Mouse (Mus musculus) heart, embryonic 10.5 days (tissue): ENCODE data around the gene Runx3. TPM values are rescaled to one million over a fixed set of nuclear protein-coding genes. Genes with fewer than 3 reads are reported as not detected.

Source experiments
- DNase-seq: peaks from one replicate; pipeline ENCODE4 v3.0.0-alpha.2; 2017; ENCODE audit warnings: low spot score
- H3K27ac ChIP-seq: fragments of 300-500 bp; sonication (generic); 2 replicates; pipeline ENCODE4 v1.5.1; 2016; ENCODE audit warnings: mild to moderate bottlenecking
- H3K27me3 ChIP-seq: fragments of 300-500 bp; sonication (generic); 2 replicates; pipeline ENCODE4 v1.6.1; 2016; ENCODE audit warnings: mild to moderate bottlenecking; ENCODE audit not compliant: poor library complexity, insufficient read depth, severe bottlenecking
- H3K36me3 ChIP-seq: fragments of 300-500 bp; sonication (generic); 2 replicates; pipeline ENCODE4 v1.6.1; 2016; ENCODE audit warnings: mild to moderate bottlenecking, moderate library complexity
- H3K4me1 ChIP-seq: fragments of 300-500 bp; sonication (generic); 2 replicates; pipeline ENCODE4 v1.6.1; 2016; ENCODE audit warnings: mild to moderate bottlenecking
- H3K4me3 ChIP-seq: fragments of 300-500 bp; sonication (generic); 2 replicates; pipeline ENCODE4 v1.5.1; 2016; ENCODE audit warnings: mild to moderate bottlenecking, moderate library complexity
- H3K9me3 ChIP-seq: fragments of 300-500 bp; sonication (generic); 2 replicates; pipeline ENCODE4 v1.6.1; 2016; ENCODE audit warnings: mild to moderate bottlenecking, moderate library complexity
- WGBS: fragments of 180-500 bp; shearing (Covaris S2); methylation state at CpG from one replicate; pipeline ENCODE4 v1.1.7; 2016; 5-methylcytosine and 5-hydroxymethylcytosine counted together
- polyA plus RNA-seq: library from polyadenylated mRNA; unstranded; fragments of >200 nt; fragmentation: Nextera tagmentation; extraction: Ambion mirVana; gene quantifications from 2 replicates; pipeline ENCODE4 v1.2.1, GENCODE M21; 2016

Runx3 gene
- polyA plus RNA-seq, 1 experiment from 2014 or later, result 0.05 TPM

GRCm38 (mm10) chr4:135140647-135141515 lies 20.4 kb downstream of the Runx3 start:
- DNase-seq, result no peak
- Histone ChIP-seq H3K27ac (no peak overlapping the region), H3K4me3 (peak overlapping the region; percentile 31)

GRCm38 (mm10) chr4:135141720-135142119 lies 21.3 kb downstream of the Runx3 start:
- 0 out of 2 replicates have a peak overlapping the region, but pooled peaks have one; percentile 2 for H3K4me3 ChIP-seq
- H3K27ac ChIP-seq, result no peak overlapping the region
- H3K27me3 ChIP-seq, result peaks cover 100% of the 10 kb centered on the region
- peaks cover 18% of the 10 kb centered on the region; the same call in 1 of the 2 replicates for H3K4me1 ChIP-seq
- DNase-seq, result no peak
- no peaks in the 10 kb centered on the region for H3K36me3 ChIP-seq
- WGBS, result 7% methylated on average over 13 of the region's 13 CpGs
- H3K9me3 ChIP-seq, result no peaks in the 10 kb centered on the region

More at GRCm38 (mm10) chr4:135140647-135141515, 20.4 kb downstream of the Runx3 start:
- under 1% methylated on average over 25 of the region's 25 CpGs for WGBS
- H3K27me3 ChIP-seq, result peaks cover 100% of the 10 kb centered on the region
- H3K36me3 ChIP-seq, result no peaks in the 10 kb centered on the region
- H3K4me1 ChIP-seq, result peaks cover 14% of the 10 kb centered on the region; the same call in 1 of the 2 replicates
- H3K9me3 ChIP-seq, result no peaks in the 10 kb centered on the region

DNA sequence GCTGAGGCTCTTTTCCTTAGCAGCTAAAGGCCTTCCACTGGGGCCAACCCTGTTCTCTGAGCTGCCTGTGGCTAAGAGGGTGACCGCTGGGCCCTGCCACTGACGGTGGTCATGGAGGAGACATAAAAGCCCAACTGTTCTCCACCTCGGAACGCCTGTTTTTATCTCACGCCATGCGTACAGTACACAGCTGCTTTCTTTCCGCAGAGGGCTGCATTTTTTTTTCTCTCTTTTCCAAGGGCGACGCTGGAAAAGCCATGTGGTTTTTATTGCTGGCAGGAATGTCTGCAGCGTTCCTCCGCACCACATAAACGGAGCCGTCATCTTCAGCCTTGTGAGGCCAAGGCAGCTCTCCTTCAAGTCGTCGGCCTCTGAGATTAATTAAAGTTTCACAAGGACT lies 26.3 kb downstream of the Runx3 start:
- peaks cover 19% of the 10 kb centered on the region; the same call in 1 of the 2 replicates for H3K4me1 ChIP-seq
- no peak overlapping the region for H3K4me3 ChIP-seq
- no peak overlapping the region for H3K27ac ChIP-seq

GRCm38 (mm10) chr4:135148660-135149059 lies 28.2 kb downstream of the Runx3 start:
- Histone ChIP-seq H3K9me3 (no peaks in the 10 kb centered on the region), H3K36me3 (no peaks in the 10 kb centered on the region), H3K4me3 (no peak overlapping the region), H3K27ac (no peak overlapping the region), H3K4me1 (peaks cover 32% of the 10 kb centered on the region), H3K27me3 (peaks cover 100% of the 10 kb centered on the region)
- DNase-seq, result no peak
- WGBS, result 7% methylated on average over 7 of the region's 7 CpGs

More for the DNA sequence above, 26.3 kb downstream of the Runx3 start:
- 19% methylated on average over 15 of the region's 15 CpGs for WGBS
- Histone ChIP-seq H3K27me3 (peaks cover 100% of the 10 kb centered on the region), H3K36me3 (no peaks in the 10 kb centered on the region), H3K9me3 (no peaks in the 10 kb centered on the region)
- no peak for DNase-seq

DNA sequence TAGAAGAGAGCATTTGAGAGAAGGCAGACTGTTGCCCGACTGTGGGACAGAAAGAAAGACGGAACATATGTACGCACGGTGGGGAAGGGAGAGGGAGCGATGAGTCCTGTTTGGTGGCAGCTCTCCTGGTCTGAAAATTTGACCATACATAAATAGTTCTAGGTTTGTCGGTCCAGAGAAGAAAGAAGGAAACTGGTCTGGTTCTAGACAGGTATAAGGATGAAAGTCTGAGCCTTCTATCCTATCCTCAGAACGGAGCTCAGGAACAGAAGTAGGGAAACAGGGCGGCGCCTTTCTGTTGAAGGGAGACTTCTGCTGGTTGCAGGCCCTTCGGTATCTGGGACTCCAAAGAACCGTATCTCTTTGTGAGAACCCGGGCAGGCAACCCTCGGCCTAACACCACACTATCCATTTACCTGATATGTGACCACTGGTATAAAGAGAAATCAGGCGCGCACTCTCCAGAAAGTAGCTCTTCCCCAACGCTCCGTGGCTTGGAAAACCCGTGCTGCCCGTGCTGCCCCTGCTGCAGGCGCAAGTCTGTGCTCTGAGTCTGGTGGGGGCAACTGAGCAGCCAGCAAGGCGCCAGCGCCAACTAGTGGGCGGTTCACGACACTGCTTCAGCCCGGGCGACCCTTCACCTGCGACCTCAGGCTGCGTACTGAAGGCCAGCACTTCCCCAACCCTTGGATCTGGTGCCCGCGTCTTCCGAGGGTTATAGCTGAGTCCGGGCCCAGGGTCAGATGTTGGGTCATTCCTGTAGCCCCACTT lies 29.8 kb downstream of the Runx3 start:
- peaks cover 37% of the 10 kb centered on the region for H3K4me1 ChIP-seq
- no peak overlapping the region for H3K27ac ChIP-seq
- H3K27me3 ChIP-seq, result peaks cover 99% of the 10 kb centered on the region
- peak overlapping the region; percentile 31 for H3K4me3 ChIP-seq
- no peaks in the 10 kb centered on the region for H3K36me3 ChIP-seq
- DNase-seq, result peak; percentile 86
- H3K9me3 ChIP-seq, result no peaks in the 10 kb centered on the region
- WGBS, result 2% methylated on average over 32 of the region's 32 CpGs

DNA sequence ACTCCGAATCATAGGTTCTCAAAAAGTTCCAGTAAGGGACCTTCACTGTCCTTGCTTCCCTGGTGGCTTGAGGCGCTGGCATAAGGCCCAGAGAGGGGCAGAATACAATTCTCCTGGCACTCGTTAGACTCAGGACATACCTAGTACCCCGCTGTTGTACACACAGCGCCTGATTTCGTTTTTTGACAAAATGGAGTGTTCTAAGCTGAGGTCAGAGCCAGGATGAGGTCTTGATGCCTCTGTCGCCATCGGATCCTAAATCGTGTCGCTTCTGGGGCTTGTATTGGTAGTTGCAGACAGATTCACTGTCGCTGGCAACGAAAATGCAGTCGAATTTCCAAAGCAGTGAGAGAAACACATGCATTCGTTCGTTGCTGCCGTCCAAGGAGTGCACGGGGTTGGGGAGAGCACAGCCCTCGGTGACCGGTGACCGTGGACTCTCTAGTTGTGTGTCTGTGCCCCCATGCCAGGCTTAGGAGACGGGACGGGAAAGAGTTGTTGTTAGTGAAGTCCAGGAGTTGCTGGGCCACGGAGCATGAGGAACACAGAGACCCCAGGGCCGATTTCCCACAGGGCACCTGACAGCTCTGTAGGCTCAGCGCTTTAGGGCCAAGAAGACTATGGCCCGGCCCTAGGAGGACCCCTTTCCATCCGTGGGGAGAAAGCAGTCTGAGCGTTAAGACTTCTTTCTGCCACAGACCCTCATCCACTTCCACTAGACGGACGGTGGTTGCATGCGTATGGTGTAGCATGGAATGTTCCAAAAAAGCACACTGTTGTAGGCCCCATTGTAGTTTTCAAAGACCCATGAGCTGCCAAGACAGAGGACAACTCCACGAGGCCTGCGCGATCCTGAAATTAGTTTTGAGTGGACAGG lies 30.9 kb downstream of the Runx3 start:
- no peaks in the 10 kb centered on the region for H3K9me3 ChIP-seq
- no peak overlapping the region for H3K4me3 ChIP-seq
- H3K4me1 ChIP-seq, result peaks cover 41% of the 10 kb centered on the region
- 6% methylated on average over 34 of the region's 34 CpGs for WGBS
- no peaks in the 10 kb centered on the region for H3K36me3 ChIP-seq
- H3K27ac ChIP-seq, result no peak overlapping the region
- H3K27me3 ChIP-seq, result peaks cover 99% of the 10 kb centered on the region
- no peak for DNase-seq

DNA sequence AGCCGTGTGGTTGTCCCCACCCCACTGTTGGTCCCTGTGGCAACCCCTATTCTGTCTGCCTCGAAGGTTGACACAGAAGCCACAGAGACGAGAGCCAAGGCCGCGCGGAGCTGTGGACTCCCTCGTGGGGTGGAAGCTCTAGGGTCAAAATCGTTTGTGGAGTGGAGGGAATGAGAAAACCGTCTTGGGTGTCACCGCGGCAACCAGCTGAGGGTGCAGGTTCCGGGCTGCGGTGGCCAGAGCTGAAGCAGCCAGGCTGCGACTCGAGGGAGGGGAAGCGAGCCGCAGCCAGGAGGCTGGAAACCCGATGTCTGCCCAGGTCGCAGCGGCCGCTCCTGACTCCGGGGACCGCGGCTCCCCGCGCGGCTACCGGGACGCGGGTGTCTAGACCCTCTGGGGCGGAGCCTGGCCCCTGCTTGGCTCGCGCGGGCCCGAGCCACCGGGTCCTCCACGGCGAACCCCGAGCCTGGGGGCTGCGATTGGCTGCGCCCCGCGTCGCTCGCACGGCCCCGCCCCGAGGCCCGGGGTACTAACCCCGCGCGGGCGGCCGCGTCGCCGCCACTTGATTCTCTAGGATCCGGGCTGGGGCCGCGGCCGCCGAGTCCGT lies 31.6 kb downstream of the Runx3 start:
- Histone ChIP-seq H3K9me3 (no peaks in the 10 kb centered on the region), H3K27ac (peak overlapping the region; percentile 42), H3K4me1 (peaks cover 34% of the 10 kb centered on the region), H3K36me3 (no peaks in the 10 kb centered on the region), H3K27me3 (peaks cover 99% of the 10 kb centered on the region), H3K4me3 (peak overlapping the region; percentile 58)
- WGBS, result 1% methylated on average over 58 of the region's 63 CpGs
- DNase-seq, result no peak

DNA sequence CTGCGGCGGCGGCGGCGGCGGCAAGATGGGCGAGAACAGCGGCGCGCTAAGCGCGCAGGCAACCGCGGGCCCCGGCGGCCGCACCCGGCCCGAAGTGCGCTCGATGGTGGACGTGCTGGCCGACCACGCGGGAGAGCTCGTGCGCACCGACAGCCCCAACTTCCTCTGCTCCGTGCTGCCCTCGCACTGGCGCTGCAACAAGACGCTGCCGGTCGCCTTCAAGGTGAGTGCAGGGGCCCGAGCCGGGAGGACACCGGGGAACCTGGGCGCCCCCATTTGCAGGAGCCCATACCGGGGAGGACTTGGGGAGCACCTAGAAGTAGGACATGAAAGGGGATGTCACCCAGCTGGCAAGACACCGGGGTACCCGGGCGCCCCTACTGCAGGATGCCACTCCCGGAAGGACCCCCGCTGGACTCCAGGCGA lies 32.4 kb downstream of the Runx3 start:
- DNase-seq, result no peak

DNA sequence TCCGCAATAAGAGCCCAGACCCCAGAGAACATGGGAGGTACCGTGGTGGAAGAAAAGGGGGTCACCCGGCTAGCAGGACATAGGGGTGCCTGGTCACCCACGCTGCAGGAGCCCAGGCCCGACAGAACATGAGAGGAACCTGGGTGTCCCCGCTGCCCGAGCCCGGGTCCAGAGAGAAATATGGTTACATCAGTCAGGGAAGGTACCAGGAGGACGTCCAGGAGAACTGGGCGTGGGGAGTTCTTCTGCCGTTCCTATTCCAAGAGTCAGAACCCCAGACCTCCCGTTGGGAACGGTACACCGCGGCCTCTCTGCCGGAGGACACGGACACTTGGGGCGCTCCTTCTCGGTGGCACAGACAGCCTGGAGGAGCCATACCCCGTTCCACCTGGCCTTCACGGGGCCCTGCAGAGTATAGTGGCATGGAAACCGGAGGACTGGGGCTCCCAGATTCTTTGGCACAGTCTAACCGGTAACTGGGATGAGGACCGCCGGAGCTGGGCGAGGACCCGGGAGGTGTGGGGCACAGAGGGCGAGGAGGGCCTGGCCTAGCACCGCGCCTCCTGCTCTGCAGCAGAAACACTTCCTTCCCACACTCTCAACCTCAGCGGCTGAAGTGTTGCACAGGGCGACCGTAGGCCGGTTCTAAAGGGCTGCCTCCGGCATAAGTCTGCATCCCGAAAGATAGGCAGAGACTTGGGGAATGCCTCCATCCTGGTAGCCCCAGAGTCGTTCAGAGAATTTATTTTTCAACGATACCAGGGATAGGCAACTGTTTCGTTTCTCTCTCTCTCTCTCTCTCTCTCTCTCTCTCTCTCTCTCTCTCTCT lies 33.0 kb downstream of the Runx3 start:
- Histone ChIP-seq H3K9me3 (no peaks in the 10 kb centered on the region), H3K36me3 (no peaks in the 10 kb centered on the region), H3K27ac (0 out of 2 replicates have a peak overlapping the region, but pooled peaks have one; percentile 1), H3K27me3 (peaks cover 99% of the 10 kb centered on the region), H3K4me1 (peaks cover 37% of the 10 kb centered on the region), H3K4me3 (peak overlapping the region; percentile 58)
- 1% methylated on average over 39 of the region's 39 CpGs for WGBS
- no peak for DNase-seq

More for the DNA sequence above, 32.4 kb downstream of the Runx3 start:
- peaks cover 99% of the 10 kb centered on the region for H3K27me3 ChIP-seq
- H3K4me3 ChIP-seq, result peak overlapping the region; percentile 58
- WGBS, result under 1% methylated on average over 39 of the region's 45 CpGs
- H3K27ac ChIP-seq, result peak overlapping the region; percentile 42; the same call in 1 of the 2 replicates
- no peaks in the 10 kb centered on the region for H3K9me3 ChIP-seq
- H3K36me3 ChIP-seq, result no peaks in the 10 kb centered on the region
- H3K4me1 ChIP-seq, result peaks cover 32% of the 10 kb centered on the region

DNA sequence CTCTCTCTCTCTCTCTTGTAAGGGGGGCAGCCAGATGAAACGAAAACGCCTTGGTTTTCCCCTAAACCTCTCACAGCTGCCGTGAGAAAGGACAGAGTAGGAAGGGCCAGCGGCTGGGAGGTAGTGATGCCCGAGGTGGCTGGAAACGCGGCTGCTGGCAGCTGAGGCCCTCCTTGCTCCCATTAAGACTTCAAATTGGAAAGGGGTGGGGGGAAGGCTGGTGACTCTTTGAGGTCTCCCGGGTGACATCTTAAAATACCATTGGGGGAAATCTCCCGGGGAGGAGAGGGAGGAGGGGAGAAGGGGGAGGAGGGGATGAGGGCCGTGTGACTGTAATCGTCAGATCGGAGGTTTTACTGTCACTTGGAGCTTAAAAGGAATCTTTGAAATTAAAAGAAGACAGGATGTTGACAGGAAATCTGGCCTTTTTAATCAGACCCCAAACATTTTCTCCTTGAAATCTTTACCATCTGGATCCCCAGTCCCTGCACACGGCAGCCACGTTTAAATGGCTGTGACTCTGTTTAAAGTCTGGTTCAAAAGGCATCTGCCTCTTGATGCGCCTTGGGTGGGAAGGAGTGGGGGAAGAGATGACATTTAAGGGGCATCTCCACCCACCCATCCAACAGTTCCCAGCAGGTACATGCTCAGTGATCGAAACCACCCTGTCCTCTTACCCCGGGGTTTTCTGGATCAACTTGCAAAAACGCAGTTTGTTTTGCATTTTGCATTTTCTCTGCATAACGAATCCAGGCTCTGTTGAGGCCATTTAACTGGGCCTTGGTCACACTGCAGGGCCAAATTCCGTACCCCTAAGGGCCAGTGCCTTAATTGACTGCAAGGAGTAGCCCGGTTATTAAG lies 33.9 kb downstream of the Runx3 start:
- H3K36me3 ChIP-seq, result no peaks in the 10 kb centered on the region
- H3K9me3 ChIP-seq, result no peaks in the 10 kb centered on the region
- 1% methylated on average over 21 of the region's 21 CpGs for WGBS
- H3K4me1 ChIP-seq, result peaks cover 42% of the 10 kb centered on the region
- H3K27me3 ChIP-seq, result peaks cover 99% of the 10 kb centered on the region
- no peak for DNase-seq
- H3K4me3 ChIP-seq, result no peak overlapping the region
- H3K27ac ChIP-seq, result no peak overlapping the region
